Mouse (Mus musculus): ENCODE data around the gene Trex1.

Trex1 gene

DNA sequence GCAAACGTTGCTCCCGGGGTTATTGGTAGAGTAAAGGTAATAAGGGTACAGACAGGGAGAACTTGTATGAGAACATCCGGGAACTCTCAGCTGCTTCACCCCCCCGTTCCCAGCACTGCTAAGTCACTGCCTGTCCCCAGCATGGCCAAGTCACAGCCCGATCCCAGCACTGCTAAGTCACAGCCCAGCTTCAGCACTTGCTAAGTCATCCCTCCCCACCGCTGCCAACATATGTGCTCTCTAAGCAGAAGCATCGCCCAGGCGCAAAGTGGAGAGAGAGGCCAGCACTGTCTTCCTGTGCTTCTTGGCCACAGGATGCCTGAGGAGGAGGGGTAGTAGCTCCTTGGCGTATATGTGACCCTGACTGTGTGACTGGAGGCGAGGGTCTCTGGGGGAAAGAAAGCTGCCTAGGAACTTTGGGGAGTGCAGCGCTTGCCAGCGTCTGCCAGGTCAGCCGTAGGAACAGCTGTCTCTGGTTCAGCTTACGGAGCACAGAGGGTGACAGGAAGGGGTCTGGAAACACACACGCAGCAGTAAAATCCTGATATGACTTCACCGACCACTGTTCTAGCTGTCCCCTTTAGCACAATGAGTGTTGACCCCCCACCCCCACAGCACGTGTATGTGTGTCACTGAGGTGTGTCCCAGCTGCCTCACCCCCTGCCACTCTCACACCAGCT lies 49.8 kb downstream of the Trex1 start:
- DNase-seq = no peak

DNA sequence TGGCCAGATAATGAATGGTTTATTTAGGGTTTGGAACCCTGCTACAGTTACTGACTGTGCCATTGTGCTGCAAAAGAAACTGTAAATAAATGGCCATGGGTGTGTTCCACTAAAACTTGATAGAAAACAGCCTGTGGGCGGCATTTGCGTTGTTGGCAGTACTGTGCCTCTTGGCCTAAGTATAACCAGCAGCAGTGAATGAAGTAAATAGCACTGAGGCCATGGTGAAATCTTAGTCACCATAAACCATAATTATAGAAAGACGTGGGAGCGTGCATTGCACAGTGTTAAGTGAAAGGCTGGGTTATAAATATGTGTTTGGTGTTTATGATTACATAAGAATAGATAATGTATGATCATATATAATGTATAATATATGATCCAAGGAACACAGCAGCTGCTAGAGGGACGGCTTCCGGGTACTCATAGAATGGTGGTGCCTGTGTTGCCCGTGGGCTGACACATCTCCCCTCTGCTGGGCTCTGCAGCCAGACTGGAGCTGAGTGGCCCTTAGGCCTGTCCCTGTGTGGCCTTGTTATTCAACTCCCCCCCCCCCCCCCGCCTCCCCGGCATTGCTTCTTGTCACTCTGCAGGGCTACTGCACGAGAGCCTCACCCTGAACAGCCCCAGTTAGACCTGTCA lies 50.4 kb downstream of the Trex1 start:
- no peak for DNase-seq

DNA sequence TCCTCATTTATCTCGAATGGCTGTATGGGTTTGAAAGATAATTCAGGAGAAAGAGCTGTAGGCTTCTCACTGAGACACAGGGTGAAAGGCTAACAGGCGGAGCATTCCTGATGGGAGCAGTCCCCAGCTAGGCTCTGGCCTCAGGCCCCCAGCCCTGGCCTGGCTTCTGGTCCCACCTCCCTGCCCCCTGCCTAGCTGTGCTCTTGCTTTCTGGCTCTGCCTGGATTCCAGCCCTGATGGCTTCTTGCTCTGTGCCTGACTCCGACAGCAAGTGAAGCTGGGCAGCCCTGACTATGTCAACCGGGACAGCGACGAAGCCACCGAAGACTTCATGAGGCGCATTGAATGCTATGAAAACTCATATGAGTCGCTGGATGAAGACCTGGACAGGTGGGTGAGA lies 51.5 kb downstream of the Trex1 start:
- no peak for DNase-seq

All from spleen, adult 18-20 months (tissue).